Mouse (Mus musculus): Measurements from ENCODE around the gene Rtl8b. TPM values are rescaled to one million over a fixed set of nuclear protein-coding genes. Genes with fewer than 3 reads are reported as not detected.
A peak's percentile ranks its signal among the peaks of the same experiment; 100 is the strongest.
"Not testable (repeated sequence)": the region's sequence is repeated elsewhere in the genome, so short reads cannot be mapped to it uniquely, and the experiment has no call there.

Rtl8b gene
- total and polyA plus RNA-seq, 2 experiments from 2014 or later: 232 to 350 TPM

DNA sequence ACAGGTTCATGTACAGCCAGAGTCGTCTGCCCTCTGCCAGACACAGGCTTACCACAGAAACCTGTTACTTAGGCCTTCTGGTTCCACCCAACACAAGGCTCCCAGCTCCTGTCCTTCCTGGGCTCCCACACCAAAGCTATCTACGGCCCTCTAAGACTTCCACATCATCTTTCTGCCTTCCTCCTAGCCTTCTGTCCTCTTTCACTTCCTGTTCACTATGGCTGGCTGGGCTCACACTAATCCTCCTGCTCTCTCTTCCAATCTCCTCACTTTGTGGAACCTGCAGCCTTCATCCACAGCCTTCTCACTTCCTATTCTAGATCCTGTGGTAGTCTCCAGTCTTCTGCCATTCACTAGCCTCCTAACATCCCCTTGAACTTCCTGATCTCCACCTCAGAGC, 22.9 kb upstream of the Rtl8b start:
- Histone ChIP-seq H3K36me3 (ENCODE audit: insufficient read depth, low read length) (no peaks in the 10 kb centered on the region), H3K27me3 (ENCODE audit: insufficient read depth, low read length) (no peaks in the 10 kb centered on the region), H3K4me1 (ENCODE audit: insufficient read depth, low read length) (no peaks in the 10 kb centered on the region), H3K9me3 (ENCODE audit: low read length) (no peaks in the 10 kb centered on the region), H3K4me2 (ENCODE audit: low read depth, low read length) (no peak overlapping the region), H3K27ac (no peak overlapping the region), H3K4me3 (ENCODE audit: low read length) (no peak overlapping the region), H3K9ac (replicated peaks; ENCODE audit: low read length) (no peak overlapping the region)
- ATAC-seq: no peak
- DNase-seq (ENCODE audit: low spot score): no peak
- WGBS: 65% methylated on average over 2 of the region's 2 CpGs
- TF ChIP-seq CTCF (IDR thresholded peaks at IDR 0.05; ENCODE audit: low read depth): no peak

DNA sequence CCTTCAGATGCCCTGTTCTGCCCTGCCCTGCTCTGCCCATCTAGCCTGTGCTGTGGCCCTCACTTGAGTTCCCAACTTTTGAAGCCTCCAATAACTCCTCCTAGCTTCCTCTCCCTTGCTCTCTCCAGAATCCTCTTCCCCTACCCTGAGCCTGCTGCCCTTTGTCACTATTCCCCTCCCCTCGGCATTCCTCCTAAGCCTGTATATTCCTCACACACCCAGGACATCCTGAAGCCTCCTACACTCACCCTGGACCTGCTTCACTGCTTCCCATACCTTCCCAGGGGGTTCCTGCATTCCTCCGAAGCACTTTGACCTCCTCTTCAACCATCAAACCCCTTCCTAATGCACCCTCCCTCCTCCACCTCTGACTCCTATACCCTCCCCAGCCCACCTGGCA, 21.9 kb upstream of the Rtl8b start:
- TF ChIP-seq CTCF (IDR thresholded peaks at IDR 0.05; ENCODE audit: low read depth): no peak
- 51% methylated on average over 2 of the region's 2 CpGs for WGBS
- no peak overlapping the region for H3K27ac ChIP-seq

GRCm38 (mm10) chrX:53684676-53685075, 14.5 kb upstream of the Rtl8b start:
- WGBS: 86% methylated on average over 2 of the region's 4 CpGs
- not testable (repeated sequence) for DNase-seq (ENCODE audit: low spot score); H3K27ac ChIP-seq; H3K9me3 ChIP-seq (ENCODE audit: low read length); ATAC-seq; H3K27me3 ChIP-seq (ENCODE audit: insufficient read depth, low read length); H3K4me3 ChIP-seq (ENCODE audit: low read length); H3K36me3 ChIP-seq (ENCODE audit: insufficient read depth, low read length); H3K4me2 ChIP-seq (ENCODE audit: low read depth, low read length); H3K4me1 ChIP-seq (ENCODE audit: insufficient read depth, low read length); H3K9ac ChIP-seq (replicated peaks; ENCODE audit: low read length)

More for the DNA sequence above, 21.9 kb upstream of the Rtl8b start:
- Histone ChIP-seq H3K4me1 (ENCODE audit: insufficient read depth, low read length) (no peaks in the 10 kb centered on the region), H3K27me3 (ENCODE audit: insufficient read depth, low read length) (no peaks in the 10 kb centered on the region), H3K36me3 (ENCODE audit: insufficient read depth, low read length) (no peaks in the 10 kb centered on the region), H3K4me2 (ENCODE audit: low read depth, low read length) (no peak overlapping the region), H3K9me3 (ENCODE audit: low read length) (no peaks in the 10 kb centered on the region), H3K4me3 (ENCODE audit: low read length) (no peak overlapping the region), H3K9ac (replicated peaks; ENCODE audit: low read length) (no peak overlapping the region)
- DNase-seq (ENCODE audit: low spot score): no peak
- ATAC-seq: no peak

DNA sequence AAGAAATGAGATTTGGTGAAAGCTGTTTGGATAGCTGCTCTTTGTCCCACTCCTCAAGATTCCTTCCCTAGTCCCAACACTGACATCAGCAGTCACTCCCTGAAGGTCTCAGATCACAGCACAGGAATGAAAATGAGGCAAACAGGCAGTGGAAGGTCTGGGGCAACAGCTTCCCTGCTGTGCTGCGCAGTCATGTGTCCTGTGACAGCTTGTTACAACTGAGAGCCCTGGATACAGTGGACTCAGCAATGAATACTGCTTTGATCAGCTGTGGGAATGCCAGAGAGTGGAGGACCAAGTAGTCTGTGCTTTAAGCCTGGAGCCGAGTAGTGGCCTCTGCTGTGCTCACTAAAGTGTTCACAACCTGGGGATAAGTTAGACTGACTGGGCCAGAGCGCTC, 12.4 kb upstream of the Rtl8b start:
- not testable (repeated sequence) for H3K4me1 ChIP-seq (ENCODE audit: insufficient read depth, low read length); DNase-seq (ENCODE audit: low spot score); H3K9ac ChIP-seq (replicated peaks; ENCODE audit: low read length); H3K27me3 ChIP-seq (ENCODE audit: insufficient read depth, low read length); H3K27ac ChIP-seq; H3K4me2 ChIP-seq (ENCODE audit: low read depth, low read length); H3K4me3 ChIP-seq (ENCODE audit: low read length); H3K36me3 ChIP-seq (ENCODE audit: insufficient read depth, low read length); H3K9me3 ChIP-seq (ENCODE audit: low read length)
- WGBS: 51% methylated on average over 2 of the region's 3 CpGs
- ATAC-seq: 0 out of 2 replicates have a peak, but pooled peaks have one; percentile 43

- peak; percentile 59 for TF ChIP-seq CTCF (IDR thresholded peaks at IDR 0.05; ENCODE audit: low read depth)
- not testable (repeated sequence) for H3K4me1 ChIP-seq (ENCODE audit: insufficient read depth, low read length); H3K36me3 ChIP-seq (ENCODE audit: insufficient read depth, low read length); H3K4me2 ChIP-seq (ENCODE audit: low read depth, low read length); H3K9me3 ChIP-seq (ENCODE audit: low read length); DNase-seq (ENCODE audit: low spot score); H3K27me3 ChIP-seq (ENCODE audit: insufficient read depth, low read length); H3K27ac ChIP-seq; ATAC-seq; H3K9ac ChIP-seq (replicated peaks; ENCODE audit: low read length); H3K4me3 ChIP-seq (ENCODE audit: low read length)
- WGBS: 27% methylated on average over 2 of the region's 2 CpGs
These were observed 6.7 kb upstream of the Rtl8b start for GRCm38 (mm10) chrX:53676943-53677342.

GRCm38 (mm10) chrX:53670696-53671095, 488 bp upstream of the Rtl8b start:
- ATAC-seq: peak; percentile 64
- H3K4me1 ChIP-seq (ENCODE audit: insufficient read depth, low read length); H3K9me3 ChIP-seq (ENCODE audit: low read length); H3K36me3 ChIP-seq (ENCODE audit: insufficient read depth, low read length); H3K9ac ChIP-seq (replicated peaks; ENCODE audit: low read length); H3K27me3 ChIP-seq (ENCODE audit: insufficient read depth, low read length): not testable (repeated sequence)
- H3K4me3 ChIP-seq (ENCODE audit: low read length): peak overlapping the region; percentile 27
- peak overlapping the region; percentile 70 for H3K27ac ChIP-seq
- H3K4me2 ChIP-seq (ENCODE audit: low read depth, low read length): peak overlapping the region; percentile 37; the same call in 1 of the 2 replicates
- peak; percentile 4 for DNase-seq (ENCODE audit: low spot score)
- 23% methylated on average over 4 of the region's 4 CpGs for WGBS

- DNase-seq (ENCODE audit: low spot score); H3K27me3 ChIP-seq (ENCODE audit: insufficient read depth, low read length); H3K36me3 ChIP-seq (ENCODE audit: insufficient read depth, low read length); H3K9me3 ChIP-seq (ENCODE audit: low read length); H3K9ac ChIP-seq (replicated peaks; ENCODE audit: low read length); H3K27ac ChIP-seq; H3K4me1 ChIP-seq (ENCODE audit: insufficient read depth, low read length): not testable (repeated sequence)
- Histone ChIP-seq H3K4me2 (ENCODE audit: low read depth, low read length) (0 out of 2 replicates have a peak overlapping the region, but pooled peaks have one; percentile 10), H3K4me3 (ENCODE audit: low read length) (peak overlapping the region; percentile 27)
- peak; percentile 70 for ATAC-seq
- WGBS: no CpG with 5 or more reads among the region's 36 CpGs
These were observed 494 bp downstream of the Rtl8b start for GRCm38 (mm10) chrX:53669557-53670270.

- not testable (repeated sequence) for H3K36me3 ChIP-seq (ENCODE audit: insufficient read depth, low read length); H3K4me3 ChIP-seq (ENCODE audit: low read length); H3K27ac ChIP-seq; H3K27me3 ChIP-seq (ENCODE audit: insufficient read depth, low read length); H3K9ac ChIP-seq (replicated peaks; ENCODE audit: low read length); H3K4me1 ChIP-seq (ENCODE audit: insufficient read depth, low read length); H3K9me3 ChIP-seq (ENCODE audit: low read length); ATAC-seq; H3K4me2 ChIP-seq (ENCODE audit: low read depth, low read length); DNase-seq (ENCODE audit: low spot score)
- 67% methylated on average over 4 of the region's 4 CpGs for WGBS
These were observed 17.3 kb downstream of the Rtl8b start for GRCm38 (mm10) chrX:53652917-53653316.

Measured in hindbrain, postnatal 0 days (tissue).